Mouse (Mus musculus) heart, postnatal 0 days (tissue): ENCODE measurements around the gene Ttc28.

ENCODE experiments used
- CTCF ChIP-seq: IDR thresholded peaks from 2 replicates; pipeline ENCODE4 v1.5.1; 2016; ENCODE audit warnings: antibody characterized with exemption, control low read depth, low read depth
- EP300 ChIP-seq: IDR thresholded peaks from 2 replicates; pipeline ENCODE4 v1.6.1; 2016; ENCODE audit warnings: antibody characterized with exemption, low read depth

GRCm38 (mm10) chr5:111003220-111003619 lies 123.6 kb downstream of the Ttc28 start:
- TF ChIP-seq CTCF = no peak
- TF ChIP-seq EP300 = no peak
